Mouse (Mus musculus): ENCODE data around the gene Hist1h2ai. TPM values are rescaled to one million over a fixed set of nuclear protein-coding genes. Genes with fewer than 3 reads are reported as not detected.
A peak's percentile ranks its signal among the peaks of the same experiment; 100 is the strongest.
"Not testable (repeated sequence)": the region's sequence is repeated elsewhere in the genome, so short reads cannot be mapped to it uniquely, and the experiment has no call there.

Hist1h2ai gene
- total RNA-seq (2021), result 100 to 1,000 TPM; 304 to 363 TPM
- long read RNA-seq, experiment 1, partial matches to known transcripts, result 0 of 1 reads
- long read RNA-seq, experiment 1, other reads (novel, unspliced or antisense), result 0 of 1 reads
- long read RNA-seq, experiment 2, result 0 reads

DNA sequence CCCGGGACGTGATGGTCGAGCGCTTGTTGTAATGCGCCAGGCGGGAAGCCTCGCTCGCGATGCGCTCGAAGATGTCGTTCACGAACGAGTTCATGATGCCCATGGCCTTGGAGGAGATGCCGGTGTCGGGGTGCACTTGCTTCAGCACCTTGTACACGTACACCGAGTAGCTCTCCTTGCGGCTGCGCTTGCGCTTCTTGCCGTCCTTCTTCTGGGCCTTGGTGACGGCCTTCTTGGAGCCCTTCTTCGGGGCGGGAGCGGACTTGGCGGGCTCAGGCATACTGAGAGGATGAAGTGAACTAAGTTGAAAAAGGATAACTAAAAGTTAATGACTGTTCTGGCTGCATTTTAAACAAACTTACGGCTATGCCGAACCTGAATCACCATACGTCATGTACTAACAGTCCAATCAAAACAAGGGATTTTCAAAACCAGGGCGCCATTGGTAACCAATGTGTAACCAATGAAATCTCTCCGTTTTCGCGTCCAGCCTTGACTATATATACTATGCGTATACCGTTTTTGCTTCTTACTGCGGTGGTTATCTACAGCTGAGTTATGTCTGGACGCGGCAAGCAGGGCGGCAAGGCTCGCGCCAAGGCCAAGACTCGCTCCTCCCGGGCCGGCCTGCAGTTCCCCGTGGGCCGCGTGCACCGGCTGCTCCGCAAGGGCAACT, at the start of gene Hist1h2ai, which contains the start of gene Hist1h2bl:
Gene Hist1h2ai, plus strand, starts transcription at position 559 of the 676 bp plus-strand sequence.
Gene Hist1h2bl, minus strand, starts transcription at position 280 of the 676 bp plus-strand sequence.
- peak; percentile 83 for DNase-seq

DNA sequence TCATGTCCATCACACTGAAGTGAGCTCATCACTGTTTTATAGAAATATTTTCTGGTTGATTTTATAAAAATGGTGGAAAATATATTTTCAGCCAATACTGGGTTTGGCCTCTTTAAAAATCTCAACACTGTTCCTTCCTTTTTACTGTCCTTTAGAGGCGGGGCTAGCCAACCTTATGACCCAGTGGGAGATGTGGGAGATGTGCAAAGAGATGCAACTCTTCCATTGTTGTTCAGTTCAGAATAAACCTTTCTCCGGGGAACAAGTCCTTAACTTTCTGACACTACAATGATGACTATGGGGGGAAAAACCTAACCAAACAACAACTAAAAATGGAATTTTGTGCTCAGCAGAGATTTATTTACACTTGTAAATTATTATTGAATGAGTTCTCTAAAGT, 38.9 kb upstream of the Hist1h2ai start, which contains the start of gene Olfr1360:
Gene Olfr1360, minus strand, starts transcription at position 101 of the 400 bp plus-strand sequence.
- DNase-seq, result no peak

DNA sequence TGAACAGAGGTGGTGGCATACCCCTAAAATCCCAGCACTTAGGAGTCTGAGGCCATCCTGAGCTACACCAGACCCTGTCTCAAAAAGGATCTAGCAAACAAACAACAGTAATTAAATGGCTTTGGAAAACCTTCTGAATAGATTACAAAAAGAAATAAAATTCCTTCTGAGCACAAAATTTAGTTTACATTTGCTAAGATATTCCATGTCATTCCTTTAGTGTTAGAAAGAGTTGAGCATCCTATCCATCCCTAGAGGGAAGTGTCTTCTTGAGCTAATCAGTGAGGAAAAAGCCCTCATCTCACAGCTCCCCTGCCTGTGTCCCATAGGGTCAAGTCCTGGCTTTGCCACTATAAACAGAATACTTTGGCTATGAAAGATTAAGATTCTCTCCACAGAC, 18.4 kb upstream of the Hist1h2ai start, which contains the start of gene Olfr1359:
Gene Olfr1359, plus strand, starts transcription at position 301 of the 400 bp plus-strand sequence.
- DNase-seq, result no peak

DNA sequence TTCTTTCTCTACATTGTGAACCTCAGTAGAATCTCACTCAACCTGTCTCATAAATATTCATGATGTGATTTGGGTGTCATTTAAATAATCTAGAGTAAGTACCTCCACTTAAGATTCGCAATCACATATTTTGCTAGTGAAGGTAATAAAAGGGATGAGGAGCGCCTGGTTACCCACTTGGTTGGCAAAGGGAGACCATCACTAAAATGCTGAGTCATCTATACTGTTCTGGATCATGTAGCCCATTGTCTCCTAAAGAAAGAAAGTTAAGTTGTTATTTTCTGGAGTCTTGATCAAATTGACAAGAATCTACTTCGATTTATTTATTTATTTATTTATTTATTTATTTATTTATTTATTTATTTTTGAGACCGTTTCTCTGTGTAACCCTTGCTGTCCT, 9.6 kb upstream of the Hist1h2ai start:
- no peak for DNase-seq

DNA sequence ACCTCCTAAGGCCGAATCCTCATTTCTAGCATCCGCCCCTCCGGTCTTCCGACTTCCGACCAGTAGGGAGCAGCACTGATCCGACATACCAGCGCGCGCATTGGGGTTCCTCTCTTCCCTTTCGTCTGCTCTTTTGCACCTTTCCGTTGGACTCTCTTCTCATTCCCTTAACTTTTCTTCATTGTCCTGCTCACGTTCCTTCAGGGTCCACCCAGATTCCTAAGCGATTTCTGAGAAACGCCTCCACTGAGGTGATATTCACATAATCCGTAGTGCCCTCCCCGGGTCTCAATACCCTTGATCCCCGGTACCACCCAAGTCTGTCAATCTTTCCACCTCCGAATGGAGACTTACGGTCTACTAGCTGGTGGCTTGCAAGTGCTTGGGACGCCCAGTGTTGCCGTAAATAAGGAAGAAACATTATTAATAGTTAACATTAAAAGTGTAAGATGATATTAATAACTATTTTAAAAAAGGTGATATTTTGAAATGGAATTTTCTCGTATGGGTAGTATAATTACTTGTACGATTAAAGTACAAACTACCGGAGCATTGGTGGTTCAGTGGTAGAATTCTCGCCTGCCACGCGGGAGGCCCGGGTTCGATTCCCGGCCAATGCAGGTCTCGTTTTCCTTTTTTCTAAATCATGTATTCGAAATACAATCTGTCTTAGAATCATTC, 6.1 kb upstream of the Hist1h2ai start:
- peak; percentile 91 for DNase-seq

DNA sequence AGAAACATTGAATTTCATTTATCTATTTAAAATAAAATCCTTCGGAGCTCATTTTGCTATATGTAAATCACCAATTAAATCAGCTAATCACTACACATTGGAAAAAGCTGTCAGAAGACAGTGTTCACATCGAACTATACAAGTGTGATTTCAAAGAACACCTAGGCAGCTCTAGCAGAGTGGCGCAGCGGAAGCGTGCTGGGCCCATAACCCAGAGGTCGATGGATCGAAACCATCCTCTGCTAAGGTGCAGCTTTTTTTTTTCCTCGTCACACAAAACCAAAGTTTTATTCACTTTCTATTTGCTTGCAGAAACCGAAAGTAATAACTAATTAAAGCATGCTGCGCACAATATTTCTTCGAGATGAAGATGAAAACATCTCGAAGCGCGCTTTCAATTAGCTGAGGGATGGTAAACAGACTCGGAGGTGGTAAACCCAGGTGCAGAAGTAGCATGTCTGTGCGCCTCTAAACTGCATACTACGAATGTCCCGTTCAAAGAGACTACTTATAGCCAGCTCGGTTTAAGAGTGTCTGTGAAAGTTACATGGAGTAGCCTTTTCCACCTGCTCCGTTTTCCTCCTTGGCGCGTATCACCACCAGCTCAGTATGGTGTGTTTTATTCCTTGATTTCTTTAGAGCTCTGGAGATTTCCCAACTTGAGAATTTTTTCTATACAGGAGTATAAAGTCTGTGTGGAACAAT, 5.2 kb upstream of the Hist1h2ai start:
- DNase-seq, result peak; percentile 85

DNA sequence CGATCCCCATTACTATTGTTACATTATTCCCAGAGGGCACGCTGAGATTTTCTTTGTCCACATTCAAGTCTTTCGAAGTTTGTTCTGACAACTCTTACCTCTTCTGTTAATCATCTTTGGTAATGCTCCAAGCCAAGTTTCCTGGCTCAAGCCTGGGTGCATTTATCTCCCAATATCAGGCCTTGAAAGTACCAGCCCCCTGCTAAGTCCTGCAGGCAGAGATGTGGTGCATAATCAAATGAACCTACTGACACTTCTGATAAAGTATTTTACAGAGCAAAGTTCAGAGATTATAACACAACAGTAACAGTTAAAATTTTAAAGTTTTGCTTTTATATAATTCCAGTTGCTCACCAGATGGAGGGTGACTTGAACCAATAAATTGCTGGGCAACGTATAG, 4.5 kb upstream of the Hist1h2ai start:
- no peak for DNase-seq

DNA sequence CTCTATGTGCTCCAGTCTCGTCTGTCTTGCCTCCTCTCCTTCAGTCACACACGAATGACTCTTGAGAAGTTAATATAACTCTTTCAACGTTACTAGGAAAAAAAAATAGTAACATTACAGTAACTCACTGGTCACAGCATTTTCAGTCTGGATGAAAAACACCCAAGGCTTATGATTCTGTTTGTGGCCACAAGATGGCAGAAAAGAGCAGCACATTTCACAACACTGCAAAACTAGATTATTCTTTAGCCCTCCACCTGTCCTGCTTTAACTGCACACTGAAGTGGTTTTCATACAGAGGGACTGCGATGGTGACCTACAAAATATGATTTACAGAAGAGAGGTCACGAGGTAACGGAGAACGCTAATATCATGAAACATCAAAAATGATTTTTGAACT, 1.5 kb upstream of the Hist1h2ai start:
- DNase-seq, result peak; percentile 71

DNA sequence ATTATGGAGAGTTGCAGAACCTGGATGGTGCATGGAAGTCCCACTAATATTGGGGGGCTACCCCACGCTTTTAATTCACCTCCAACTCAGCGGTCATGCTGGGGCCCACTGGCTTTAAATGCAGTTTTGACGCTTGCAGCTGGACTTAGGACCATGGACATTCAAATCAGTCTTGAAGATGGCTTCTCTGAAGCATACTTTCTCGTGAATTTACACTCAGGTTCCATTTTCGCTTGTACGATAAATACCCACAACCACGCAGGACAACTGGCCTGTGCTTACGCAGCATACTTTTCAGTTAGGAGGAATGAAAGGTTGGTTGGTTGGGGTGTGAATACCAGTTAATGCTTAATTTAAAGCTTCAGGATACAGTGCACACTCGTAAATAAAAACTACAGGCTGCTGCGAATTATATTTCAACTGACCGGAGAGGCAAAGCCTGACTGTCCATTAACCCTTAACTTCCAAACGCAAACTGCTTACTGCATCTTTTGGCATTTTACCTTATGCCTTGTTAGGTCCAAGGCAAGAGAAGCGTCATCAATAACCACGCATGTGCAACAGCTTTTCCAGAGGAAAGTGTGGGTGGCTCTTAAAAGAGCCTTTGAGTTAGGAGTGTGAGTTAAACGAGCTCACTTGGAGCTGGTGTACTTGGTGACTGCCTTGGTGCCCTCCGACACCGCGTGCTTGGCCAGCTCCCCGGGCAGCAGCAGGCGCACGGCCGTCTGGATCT, 925 bp upstream of the Hist1h2ai start:
- DNase-seq, result peak; percentile 21

DNA sequence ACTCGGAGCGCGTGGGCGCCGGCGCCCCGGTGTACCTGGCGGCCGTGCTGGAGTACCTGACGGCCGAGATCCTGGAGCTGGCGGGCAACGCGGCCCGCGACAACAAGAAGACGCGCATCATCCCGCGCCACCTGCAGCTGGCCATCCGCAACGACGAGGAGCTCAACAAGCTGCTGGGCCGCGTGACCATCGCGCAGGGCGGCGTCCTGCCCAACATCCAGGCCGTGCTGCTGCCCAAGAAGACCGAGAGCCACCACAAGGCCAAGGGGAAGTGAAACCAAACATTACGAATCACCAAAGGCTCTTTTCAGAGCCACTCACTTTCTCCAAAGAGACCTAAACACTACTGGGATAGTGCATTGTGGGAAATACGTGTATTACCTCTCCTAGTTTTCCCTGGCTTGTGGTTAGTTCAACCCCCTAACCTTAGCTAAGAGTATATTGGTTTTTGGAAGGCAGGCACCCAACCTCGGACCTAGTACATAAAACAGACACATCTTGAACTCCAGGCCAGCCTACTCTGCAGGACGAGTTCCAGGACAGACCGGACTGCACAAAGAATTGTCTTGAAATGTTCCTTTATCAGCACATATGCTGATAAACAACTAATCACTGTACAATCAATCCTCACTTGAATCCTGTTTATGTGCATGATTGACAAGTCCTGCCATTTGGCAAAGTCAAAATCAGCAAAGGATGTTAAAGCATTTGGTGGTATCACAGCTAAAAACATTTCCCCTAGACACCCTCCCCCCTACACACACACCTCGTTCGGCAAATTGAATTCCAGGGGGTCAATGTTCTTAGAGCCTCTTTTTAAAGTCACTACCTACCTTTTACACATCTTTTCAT, 544 bp downstream of the Hist1h2ai start:
- DNase-seq, result peak; percentile 10

DNA sequence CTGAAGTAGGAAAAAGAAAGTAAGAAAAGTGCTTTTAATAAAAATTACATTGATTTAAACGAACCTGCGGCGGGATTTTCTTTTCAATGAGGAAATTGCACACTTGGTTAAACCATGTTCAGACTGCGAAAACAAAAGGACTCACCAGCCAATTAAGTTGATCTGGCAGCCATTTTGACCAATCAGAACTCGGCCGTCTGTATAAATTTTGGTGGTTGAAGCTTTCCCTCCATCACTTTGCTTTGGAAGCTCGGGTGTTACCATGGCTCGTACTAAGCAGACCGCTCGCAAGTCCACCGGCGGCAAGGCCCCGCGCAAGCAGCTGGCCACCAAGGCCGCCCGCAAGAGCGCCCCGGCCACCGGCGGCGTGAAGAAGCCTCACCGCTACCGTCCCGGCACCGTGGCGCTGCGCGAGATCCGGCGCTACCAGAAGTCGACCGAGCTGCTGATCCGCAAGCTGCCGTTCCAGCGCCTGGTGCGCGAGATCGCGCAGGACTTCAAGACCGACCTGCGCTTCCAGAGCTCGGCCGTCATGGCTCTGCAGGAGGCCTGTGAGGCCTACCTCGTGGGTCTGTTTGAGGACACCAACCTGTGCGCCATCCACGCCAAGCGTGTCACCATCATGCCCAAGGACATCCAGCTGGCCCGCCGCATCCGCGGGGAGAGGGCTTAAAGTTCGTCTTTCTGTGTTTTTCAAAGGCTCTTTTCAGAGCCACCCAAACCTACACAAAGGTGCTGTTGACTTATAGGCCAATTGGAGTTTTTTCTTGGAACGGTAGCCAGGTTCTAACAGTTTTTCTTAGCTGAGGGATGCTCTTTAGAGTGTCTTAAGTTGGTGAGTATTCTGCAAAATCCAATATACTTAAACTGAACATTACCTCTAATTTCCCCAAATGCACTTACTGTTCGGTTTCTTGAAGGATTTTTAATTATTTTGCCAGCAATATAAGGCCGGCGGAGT, 1.5 kb downstream of the Hist1h2ai start, which contains the start of gene Hist1h3h:
Gene Hist1h3h, plus strand, starts transcription at position 263 of the 961 bp plus-strand sequence.
- peak; percentile 89 for DNase-seq

DNA sequence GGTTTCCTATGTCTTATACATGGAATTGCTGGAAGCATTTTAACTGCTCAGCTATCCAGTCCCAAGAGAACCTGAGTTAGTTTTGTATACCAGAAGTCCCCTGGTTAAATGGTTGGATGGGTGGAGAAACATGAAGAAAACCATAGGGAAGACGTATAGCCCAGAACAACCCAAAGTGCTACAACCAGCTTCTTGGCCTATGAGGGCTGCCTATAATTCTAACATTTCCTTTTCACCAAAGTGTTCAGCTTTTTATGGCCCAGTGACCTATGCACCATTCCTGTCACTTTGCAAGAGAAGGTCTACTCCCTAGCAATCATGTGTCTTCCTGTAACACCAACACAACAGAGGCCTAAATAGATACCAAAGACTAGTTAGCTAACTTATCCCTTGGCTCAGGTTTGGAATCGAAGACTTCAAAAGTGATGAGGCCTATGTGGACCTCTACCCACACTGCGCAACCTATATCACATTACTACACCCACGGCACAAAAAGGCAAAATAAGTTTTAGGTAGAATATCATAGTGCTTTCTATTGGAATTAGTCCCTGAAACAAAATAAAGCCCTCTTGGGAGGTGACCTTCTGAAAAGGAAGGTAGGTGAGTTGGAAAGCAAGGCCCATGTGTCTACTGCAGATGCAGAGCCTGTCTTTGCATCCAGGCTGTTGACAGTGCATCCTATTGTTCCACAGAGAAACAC, 2.3 kb downstream of the Hist1h2ai start:
- DNase-seq, result no peak

DNA sequence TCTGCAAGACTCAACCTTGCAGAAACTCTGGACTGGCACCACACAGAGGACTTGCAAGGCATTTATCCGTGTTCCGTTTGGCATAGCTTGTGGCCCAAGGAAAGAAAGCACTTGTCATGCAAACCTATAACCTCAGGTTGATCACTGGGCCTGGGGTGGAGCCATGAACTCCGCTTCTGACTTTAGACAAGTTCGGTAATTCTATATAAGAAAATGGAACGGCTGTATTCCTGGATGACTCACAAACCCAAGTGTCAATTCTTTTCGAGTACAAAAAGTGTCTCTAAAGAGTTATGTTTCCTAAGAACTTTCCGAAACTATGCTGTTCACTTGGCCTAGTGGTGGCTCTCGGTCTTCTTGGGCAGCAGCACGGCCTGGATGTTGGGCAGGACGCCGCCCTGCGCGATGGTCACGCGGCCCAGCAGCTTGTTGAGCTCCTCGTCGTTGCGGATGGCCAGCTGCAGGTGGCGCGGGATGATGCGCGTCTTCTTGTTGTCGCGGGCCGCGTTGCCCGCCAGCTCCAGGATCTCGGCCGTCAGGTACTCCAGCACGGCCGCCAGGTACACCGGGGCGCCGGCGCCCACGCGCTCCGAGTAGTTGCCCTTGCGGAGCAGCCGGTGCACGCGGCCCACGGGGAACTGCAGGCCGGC, 5.0 kb downstream of the Hist1h2ai start:
- DNase-seq, result not testable (repeated sequence)

DNA sequence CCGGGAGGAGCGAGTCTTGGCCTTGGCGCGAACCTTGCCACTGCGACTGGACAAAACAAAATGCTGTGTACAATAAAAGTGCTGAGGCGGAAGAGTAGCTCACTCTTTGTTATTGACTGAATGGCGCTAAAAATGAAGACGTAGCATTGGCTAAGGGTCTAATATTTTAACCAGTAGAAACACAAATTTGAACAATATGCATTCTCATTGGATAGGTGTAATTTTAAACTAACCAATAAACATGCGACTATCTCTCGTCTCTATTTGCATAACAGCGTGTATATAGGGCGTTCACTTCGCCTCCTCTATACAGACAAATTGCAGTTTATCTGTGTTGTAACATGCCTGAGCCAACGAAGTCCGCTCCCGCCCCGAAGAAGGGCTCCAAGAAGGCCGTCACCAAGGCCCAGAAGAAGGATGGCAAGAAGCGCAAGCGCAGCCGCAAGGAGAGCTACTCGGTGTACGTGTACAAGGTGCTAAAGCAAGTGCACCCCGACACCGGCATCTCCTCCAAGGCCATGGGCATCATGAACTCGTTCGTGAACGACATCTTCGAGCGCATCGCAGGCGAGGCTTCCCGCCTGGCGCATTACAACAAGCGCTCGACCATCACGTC, 5.6 kb downstream of the Hist1h2ai start, which contains the start of gene Hist1h2bm:
Gene Hist1h2bm, plus strand, starts transcription at position 288 of the 616 bp plus-strand sequence.
- DNase-seq, result peak; percentile 65

DNA sequence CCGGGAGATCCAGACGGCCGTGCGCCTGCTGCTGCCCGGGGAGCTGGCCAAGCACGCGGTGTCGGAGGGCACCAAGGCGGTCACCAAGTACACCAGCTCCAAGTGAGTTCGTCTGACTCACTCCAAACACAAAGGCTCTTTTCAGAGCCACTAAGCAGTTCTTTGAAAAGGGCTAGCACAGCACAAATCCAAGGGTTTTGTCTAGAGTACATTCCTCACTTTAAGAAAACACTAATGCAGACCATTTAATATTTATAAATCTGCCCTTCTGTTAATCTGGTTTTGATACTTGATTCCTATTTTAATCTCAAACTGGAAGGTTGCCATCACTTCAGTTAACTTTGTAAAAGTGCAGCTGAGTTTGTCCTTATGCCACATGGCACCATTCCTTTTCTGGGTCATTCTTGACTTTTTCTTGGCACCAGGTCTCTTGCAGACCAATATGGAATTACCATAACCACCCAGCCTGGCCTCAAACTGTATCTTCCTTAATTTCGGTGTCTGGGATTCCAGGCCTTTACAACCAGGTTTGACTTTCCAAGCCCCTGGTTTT, 6.2 kb downstream of the Hist1h2ai start:
- no peak for DNase-seq

DNA sequence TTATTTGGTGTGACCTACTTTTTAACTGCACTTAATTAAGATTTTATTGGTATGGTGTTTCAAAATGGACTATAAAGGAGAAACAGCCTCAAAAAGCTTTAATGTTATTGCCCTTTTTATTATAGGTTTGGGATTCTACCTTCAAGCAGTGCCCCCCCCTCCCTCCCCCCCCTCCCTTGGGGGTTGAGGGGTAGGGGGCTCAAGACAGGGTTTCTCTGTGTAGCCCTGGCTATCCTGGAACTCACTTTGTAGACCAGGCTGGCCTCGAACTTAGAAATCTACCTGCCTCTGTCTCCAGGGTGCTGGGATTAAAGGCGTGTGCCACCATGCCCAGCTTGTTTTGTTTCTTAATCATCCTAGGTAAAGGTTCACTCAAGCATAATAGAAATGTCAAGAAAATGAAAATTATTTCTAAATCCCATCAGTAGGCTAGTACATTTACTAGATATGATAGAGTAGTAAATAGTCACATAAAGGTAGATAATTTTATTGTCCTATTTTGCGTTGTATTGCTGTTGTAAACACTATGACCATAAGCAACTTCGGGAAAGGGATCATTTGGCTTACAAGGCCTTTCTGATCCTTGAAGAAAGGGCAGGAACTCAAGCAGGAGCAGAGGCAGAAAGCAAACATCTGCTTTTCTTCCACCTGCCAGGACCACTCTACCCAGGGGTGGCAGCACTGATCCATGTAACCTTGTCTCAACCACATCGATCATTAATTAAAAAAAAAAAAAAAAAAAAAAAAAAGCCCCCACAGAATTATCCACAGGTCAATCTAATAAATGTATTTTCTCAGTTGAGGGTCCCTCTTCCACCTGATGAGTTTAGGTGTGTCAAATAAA, 7.0 kb downstream of the Hist1h2ai start:
- no peak for DNase-seq

Measured in adrenal gland, postnatal 10 days (tissue).